Mouse (Mus musculus) bone marrow, adult 2 months (tissue): ENCODE measurements around the gene Stk31.

Source experiments
- CTCF ChIP-seq: fragments of 200-500 bp; IDR thresholded peaks from 2 replicates; pipeline ENCODE4 v1.5.1; 2011; ENCODE audit warnings: low read length, control low read depth; ENCODE audit not compliant: control insufficient read depth, insufficient read depth
- POLR2A ChIP-seq: fragments of 200-500 bp; IDR thresholded peaks from 2 replicates; pipeline ENCODE4 v1.6.1; 2011; ENCODE audit warnings: low read depth, mild to moderate bottlenecking, control low read depth, low read length, borderline replicate concordance; ENCODE audit not compliant: control insufficient read depth

- TF ChIP-seq CTCF (no peak), POLR2A (no peak)
These were observed 22.7 kb upstream of the Stk31 start for GRCm38 (mm10) chr6:49372705-49373104.
